Mouse (Mus musculus) embryo, embryonic 11.5 days (tissue): ENCODE measurements around the gene Stab1.

Experiments used
- DNase-seq: peaks from one replicate; pipeline ENCODE4 v3.0.0-alpha.2; 2012; ENCODE audit warnings: low read depth, low spot score

Gene Stab1

GRCm38 (mm10) chr14:31168425-31168824 lies at the start of gene Stab1:
Gene Stab1 (minus strand): TSS chr14:31168641.
- no peak for DNase-seq

GRCm38 (mm10) chr14:31217666-31218065 lies 49.2 kb upstream of the Stab1 start, which contains the start of gene Sema3g:
Gene Sema3g (plus strand): TSS chr14:31217860.
- no peak for DNase-seq

- DNase-seq: no peak
These were observed 48.4 kb upstream of the Stab1 start, which contains the start of gene Nisch for GRCm38 (mm10) chr14:31216846-31217245. Gene Nisch (minus strand): TSS chr14:31216946.

- peak; percentile 54 for DNase-seq
These were observed 46.9 kb upstream of the Stab1 start for GRCm38 (mm10) chr14:31215157-31216002.

GRCm38 (mm10) chr14:31214684-31215083 lies 46.2 kb upstream of the Stab1 start:
- no peak for DNase-seq

- no peak for DNase-seq
These were observed 45.4 kb upstream of the Stab1 start for GRCm38 (mm10) chr14:31213868-31214267.

GRCm38 (mm10) chr14:31212499-31212898 lies 44.1 kb upstream of the Stab1 start:
- DNase-seq: no peak

- DNase-seq: no peak
These were observed 43.4 kb upstream of the Stab1 start for GRCm38 (mm10) chr14:31211854-31212253.

- DNase-seq: no peak
These were observed 40.7 kb upstream of the Stab1 start for GRCm38 (mm10) chr14:31209133-31209557.

GRCm38 (mm10) chr14:31208084-31208483 lies 39.6 kb upstream of the Stab1 start, which contains the start of gene Tnnc1:
Gene Tnnc1 (plus strand): TSS chr14:31208312.
- DNase-seq: no peak

GRCm38 (mm10) chr14:31207070-31207830 lies 38.8 kb upstream of the Stab1 start:
- no peak for DNase-seq

GRCm38 (mm10) chr14:31206472-31206981 lies 38.1 kb upstream of the Stab1 start:
- peak; percentile 87 for DNase-seq

- no peak for DNase-seq
These were observed 37.4 kb upstream of the Stab1 start for GRCm38 (mm10) chr14:31205562-31206467.

GRCm38 (mm10) chr14:31205244-31205561 lies 36.8 kb upstream of the Stab1 start:
- DNase-seq: no peak

GRCm38 (mm10) chr14:31204844-31205243 lies 36.4 kb upstream of the Stab1 start:
- DNase-seq: no peak

GRCm38 (mm10) chr14:31200038-31200437 lies 31.6 kb upstream of the Stab1 start:
- DNase-seq: no peak

GRCm38 (mm10) chr14:31199599-31199998 lies 31.2 kb upstream of the Stab1 start:
- DNase-seq: no peak

GRCm38 (mm10) chr14:31197547-31198516 lies 29.4 kb upstream of the Stab1 start:
- no peak for DNase-seq

- no peak for DNase-seq
These were observed 27.5 kb upstream of the Stab1 start for GRCm38 (mm10) chr14:31195968-31196367.

GRCm38 (mm10) chr14:31195521-31195920 lies 27.1 kb upstream of the Stab1 start:
- DNase-seq: no peak
